17 mouse cellular contexts compared by ENCODE assay signal in genomic region chr13:63071874-63072273, GRCm38 (mm10).
DNase-seq lines count a peak whose midpoint lies in the region; ATAC-seq and TF ChIP-seq lines count a peak whose summit lies in the region.
"Had no signal": no experiment of that assay in that cellular context is flagged by ENCODE, and none has a peak within 500 bp of the region (broad histone marks: within the 10 kb centered on the region; RNA-seq: fewer than 3 reads in every experiment).

No protein-coding gene starts in this region.

- no peak for DNase-seq in heart, adult 2 months
- no peak for DNase-seq in heart, adult 9 months (ENCODE audit: low spot score in 2 of 2)
- DNase-seq in kidney, postnatal 25 days = peak; percentile 20 to 76
- no peak for DNase-seq in kidney, postnatal 14 days
- peak; percentile 8 for DNase-seq in fat pad, adult 2 months (ENCODE audit: extremely low read depth, low read depth, low spot score)
- DNase-seq in spleen, postnatal 10 days (ENCODE audit: low spot score in 2 of 2) = no peak
- DNase-seq: B cell, adult 2 months; cerebellum, adult 11-12 months had no signal

- no peak for TF ChIP-seq POLR2A in heart, adult 2 months (IDR thresholded peaks at IDR 0.05; ENCODE audit: insufficient read depth, low read depth, low read length)

- intact Hi-C loops in heart, adult 2 months (cut with DNase I) = no loop called here

- TF ChIP-seq EP300 in heart, adult 2 months (IDR thresholded peaks at IDR 0.05; ENCODE audit: insufficient read depth, low read depth, low read length) = no peak

- no peaks in the 10 kb centered on the region for H3K9me3 ChIP-seq in stomach, embryonic 14.5 days (ENCODE audit: control insufficient read depth, low read depth, low read length)
- no peaks in the 10 kb centered on the region for H3K9me3 ChIP-seq in liver, embryonic 12.5 days (replicated peaks)
- H3K9me3 ChIP-seq: forebrain, embryonic 12.5 days; G1E; neural tube, embryonic 13.5 days had no signal

- peaks cover 9% of the 10 kb centered on the region for H3K4me1 ChIP-seq in heart, adult 2 months (ENCODE audit: control insufficient read depth, insufficient read depth, low read length)
- peaks cover 22% of the 10 kb centered on the region for H3K4me1 ChIP-seq in stomach, embryonic 14.5 days (ENCODE audit: control insufficient read depth, insufficient read depth, low read length)
- peaks cover 16% of the 10 kb centered on the region for H3K4me1 ChIP-seq in liver, embryonic 12.5 days

- H3K4me3 ChIP-seq in heart, adult 2 months = no peak overlapping the region
- no peak overlapping the region for H3K4me3 ChIP-seq in stomach, embryonic 14.5 days (ENCODE audit: low read depth, low read length)
- H3K4me3 ChIP-seq in liver, embryonic 12.5 days = no peak overlapping the region
- H3K4me3 ChIP-seq: forebrain, embryonic 12.5 days; left cerebral cortex, adult 2 months; neural tube, embryonic 13.5 days had no signal

- no peak for ATAC-seq in stomach, embryonic 14.5 days (ENCODE audit: insufficient number of reproducible peaks, insufficient read depth, low FRiP score, low read depth)
- ATAC-seq in liver, embryonic 12.5 days = no peak
- ATAC-seq: midbrain, embryonic 16.5 days had no signal

- H3K4me2 ChIP-seq in stomach, embryonic 14.5 days (replicated peaks; ENCODE audit: low read depth, low read length) = no peak overlapping the region
- no peak overlapping the region for H3K4me2 ChIP-seq in liver, embryonic 12.5 days
- H3K4me2 ChIP-seq: forebrain, embryonic 12.5 days; liver, embryonic 11.5 days; neural tube, embryonic 13.5 days had no signal

- WGBS in heart, adult 2 months = 83% methylated on average over 8 of the region's 8 CpGs
- WGBS in stomach, embryonic 14.5 days = 62% methylated on average over 8 of the region's 8 CpGs
- WGBS in liver, embryonic 12.5 days (ENCODE audit: insufficient replicate concordance) = 69% methylated on average over 8 of the region's 8 CpGs

- peaks cover 2% of the 10 kb centered on the region; the same call in 1 of the 2 replicates for H3K36me3 ChIP-seq in heart, adult 2 months (ENCODE audit: control insufficient read depth, insufficient read depth, low read length)
- no peaks in the 10 kb centered on the region for H3K36me3 ChIP-seq in stomach, embryonic 14.5 days (ENCODE audit: control insufficient read depth, insufficient read depth, low read length)
- H3K36me3 ChIP-seq in liver, embryonic 12.5 days = no peaks in the 10 kb centered on the region; the same call in 1 of the 2 replicates
- H3K36me3 ChIP-seq: forebrain, embryonic 12.5 days had no signal

- H3K79me2 ChIP-seq in heart, adult 2 months (replicated peaks; ENCODE audit: control insufficient read depth, insufficient read depth, low read length) = no peaks in the 10 kb centered on the region

- H3K27ac ChIP-seq in heart, adult 2 months = peak overlapping the region; percentile 21
- peak overlapping the region; percentile 68; the same call in 1 of the 2 replicates for H3K27ac ChIP-seq in stomach, embryonic 14.5 days (ENCODE audit: low read length)
- H3K27ac ChIP-seq in liver, embryonic 12.5 days = no peak overlapping the region
- H3K27ac ChIP-seq: forebrain, embryonic 12.5 days; left cerebral cortex, adult 2 months; macrophage; neural tube, embryonic 13.5 days had no signal

- no peak for TF ChIP-seq CTCF in heart, adult 2 months (IDR thresholded peaks at IDR 0.05)

- H3K27me3 ChIP-seq in heart, adult 2 months (ENCODE audit: control insufficient read depth, insufficient read depth, low read length) = no peaks in the 10 kb centered on the region
- no peaks in the 10 kb centered on the region for H3K27me3 ChIP-seq in stomach, embryonic 14.5 days (ENCODE audit: control insufficient read depth, insufficient read depth, low read length)
- H3K27me3 ChIP-seq in liver, embryonic 12.5 days (replicated peaks) = no peaks in the 10 kb centered on the region
- H3K27me3 ChIP-seq: forebrain, embryonic 12.5 days; neural tube, embryonic 13.5 days had no signal

- H3K9ac ChIP-seq in heart, adult 2 months (ENCODE audit: low read depth, low read length) = no peak overlapping the region
- no peak overlapping the region for H3K9ac ChIP-seq in stomach, embryonic 14.5 days (replicated peaks; ENCODE audit: low read depth, low read length)
- H3K9ac ChIP-seq in liver, embryonic 12.5 days = no peak overlapping the region
- H3K9ac ChIP-seq: forebrain, embryonic 12.5 days; neural tube, embryonic 13.5 days had no signal

Comparison
In these comparisons a context has a peak if more than half of its experiments do, and no peak if none do; other contexts are left out.
1. DNase-seq: peak in kidney, postnatal 25 days (2 of 2) and fat pad, adult 2 months (single experiment); none in heart, adult 2 months (0 of 2), heart, adult 9 months (0 of 2), kidney, postnatal 14 days (single experiment) and spleen, postnatal 10 days (0 of 2).